Comparison of ENCODE assay signal across 11 mouse cellular contexts in genomic region chr15:82298764-82299561, GRCm38 (mm10). TPM values are rescaled to one million over a fixed set of nuclear protein-coding genes. Genes with fewer than 3 reads are reported as not detected.
DNase-seq lines count a peak whose midpoint lies in the region; ATAC-seq and TF ChIP-seq lines count a peak whose summit lies in the region.
"Had no signal": no experiment of that assay in that cellular context is flagged by ENCODE, and none has a peak within 500 bp of the region (broad histone marks: within the 10 kb centered on the region; RNA-seq: fewer than 3 reads in every experiment).

TSS of gene Wbp2nl (plus strand) at chr15:82298954.

- H3K27ac ChIP-seq in heart, embryonic 12.5 days (ENCODE audit: poor library complexity, severe bottlenecking) = no peak within 1 kb of the TSS
- no peak within 1 kb of the TSS for H3K27ac ChIP-seq in midbrain, embryonic 15.5 days
- no peak within 1 kb of the TSS for H3K27ac ChIP-seq in midbrain, embryonic 16.5 days (ENCODE audit: low read length)
- no peak within 1 kb of the TSS for H3K27ac ChIP-seq in liver, embryonic 13.5 days
- H3K27ac ChIP-seq in thymus, adult 2 months (ENCODE audit: control insufficient read depth, insufficient read depth, low read length) = no peak within 1 kb of the TSS

- H3K27me3 ChIP-seq in heart, embryonic 12.5 days (replicated peaks) = peaks cover 4% of the 10 kb centered on the region
- 0 out of 2 replicates have a peak, but pooled peaks cover 3% of the 10 kb centered on the region for H3K27me3 ChIP-seq in midbrain, embryonic 15.5 days (replicated peaks)
- H3K27me3 ChIP-seq in midbrain, embryonic 16.5 days (ENCODE audit: control insufficient read depth, insufficient read depth, low read depth, low read length) = no peaks in the 10 kb centered on the region
- H3K27me3 ChIP-seq in liver, embryonic 13.5 days = peaks cover 9% of the 10 kb centered on the region
- H3K27me3 ChIP-seq in thymus, adult 2 months (ENCODE audit: control insufficient read depth, insufficient read depth, low read length) = no peaks in the 10 kb centered on the region; the same call in 1 of the 2 replicates

- H3K4me3 ChIP-seq in heart, embryonic 12.5 days = no peak within 1 kb of the TSS
- H3K4me3 ChIP-seq in midbrain, embryonic 15.5 days = no peak within 1 kb of the TSS
- no peak within 1 kb of the TSS for H3K4me3 ChIP-seq in midbrain, embryonic 16.5 days (ENCODE audit: low read depth, low read length)
- no peak within 1 kb of the TSS for H3K4me3 ChIP-seq in liver, embryonic 13.5 days (replicated peaks)
- H3K4me3 ChIP-seq in thymus, adult 2 months (ENCODE audit: control insufficient read depth, insufficient read depth, low read length) = no peak within 1 kb of the TSS

- H3K36me3 ChIP-seq in heart, embryonic 12.5 days = no peaks in the 10 kb centered on the region
- no peaks in the 10 kb centered on the region for H3K36me3 ChIP-seq in midbrain, embryonic 15.5 days (replicated peaks)
- H3K36me3 ChIP-seq in midbrain, embryonic 16.5 days (ENCODE audit: control insufficient read depth, insufficient read depth, low read length) = no peaks in the 10 kb centered on the region
- H3K36me3 ChIP-seq in liver, embryonic 13.5 days = no peaks in the 10 kb centered on the region
- H3K36me3 ChIP-seq in thymus, adult 2 months (ENCODE audit: control insufficient read depth, insufficient read depth, low read length) = no peaks in the 10 kb centered on the region
- H3K36me3 ChIP-seq: G1E had no signal

- no peak for DNase-seq in heart, adult 9 months (ENCODE audit: low spot score in 2 of 2)
- DNase-seq in liver, embryonic 13.5 days = peak; percentile 13
- DNase-seq in testis, postnatal 14 days (ENCODE audit: low spot score) = peak; percentile 89
- no peak for DNase-seq in thymus, adult 2 months
- DNase-seq: gastrocnemius, postnatal 10 days; thymus, postnatal 36 days had no signal

- no peak within 1 kb of the TSS for H3K9ac ChIP-seq in heart, embryonic 12.5 days
- no peak within 1 kb of the TSS for H3K9ac ChIP-seq in midbrain, embryonic 15.5 days
- no peak within 1 kb of the TSS for H3K9ac ChIP-seq in midbrain, embryonic 16.5 days (ENCODE audit: low read depth, low read length)
- no peak within 1 kb of the TSS for H3K9ac ChIP-seq in liver, embryonic 13.5 days

- peak; percentile 69 for ATAC-seq in heart, embryonic 12.5 days (ENCODE audit: insufficient number of reproducible peaks, low FRiP score)
- no peak for ATAC-seq in midbrain, embryonic 15.5 days (replicated peaks)
- ATAC-seq in midbrain, embryonic 16.5 days = no peak
- no peak for ATAC-seq in liver, embryonic 13.5 days (ENCODE audit: low read depth)
- no peak for ATAC-seq in megakaryocyte-erythroid progenitor cell, adult 5-6 weeks (replicated peaks; ENCODE audit: low FRiP score, low TSS enrichment, poor library complexity, severe bottlenecking)

- WGBS in heart, embryonic 12.5 days = 45% methylated on average over 39 of the region's 39 CpGs
- WGBS in midbrain, embryonic 15.5 days = 66% methylated on average over 39 of the region's 39 CpGs
- WGBS in midbrain, embryonic 16.5 days = 67% methylated on average over 39 of the region's 39 CpGs
- WGBS in liver, embryonic 13.5 days (ENCODE audit: insufficient replicate concordance) = 45% methylated on average over 39 of the region's 39 CpGs
- WGBS in thymus, adult 2 months = 72% methylated on average over 39 of the region's 39 CpGs

- TF ChIP-seq POLR2A in thymus, adult 2 months (IDR thresholded peaks at IDR 0.05; ENCODE audit: control insufficient read depth, extremely low read depth, insufficient read depth, low read length, poor library complexity) = no peak

- H3K4me2 ChIP-seq in heart, embryonic 12.5 days = peak within 1 kb of the TSS; percentile 46
- 0 out of 2 replicates have a peak within 1 kb of the TSS, but pooled peaks have one; percentile 8 for H3K4me2 ChIP-seq in midbrain, embryonic 15.5 days
- no peak within 1 kb of the TSS for H3K4me2 ChIP-seq in midbrain, embryonic 16.5 days (ENCODE audit: low read length)
- peak within 1 kb of the TSS; percentile 35 for H3K4me2 ChIP-seq in liver, embryonic 13.5 days

- H3K9me3 ChIP-seq in heart, embryonic 12.5 days (replicated peaks) = no peaks in the 10 kb centered on the region
- no peaks in the 10 kb centered on the region for H3K9me3 ChIP-seq in midbrain, embryonic 15.5 days
- H3K9me3 ChIP-seq in midbrain, embryonic 16.5 days (replicated peaks; ENCODE audit: control insufficient read depth, low read length, poor library complexity, severe bottlenecking) = no peaks in the 10 kb centered on the region
- no peaks in the 10 kb centered on the region for H3K9me3 ChIP-seq in liver, embryonic 13.5 days (replicated peaks)
- H3K9me3 ChIP-seq: G1E had no signal

- H3K4me1 ChIP-seq in heart, embryonic 12.5 days (replicated peaks) = peaks cover 13% of the 10 kb centered on the region; the same call in 1 of the 2 replicates
- no peaks in the 10 kb centered on the region for H3K4me1 ChIP-seq in midbrain, embryonic 15.5 days
- peaks cover 3% of the 10 kb centered on the region; the same call in 1 of the 2 replicates for H3K4me1 ChIP-seq in midbrain, embryonic 16.5 days (ENCODE audit: control insufficient read depth, insufficient read depth, low read length)
- H3K4me1 ChIP-seq in liver, embryonic 13.5 days (replicated peaks) = peaks cover 23% of the 10 kb centered on the region
- H3K4me1 ChIP-seq in thymus, adult 2 months (replicated peaks; ENCODE audit: control insufficient read depth, insufficient read depth, low read length) = no peaks in the 10 kb centered on the region

- TF ChIP-seq CTCF in thymus, adult 2 months (IDR thresholded peaks at IDR 0.05; ENCODE audit: borderline replicate concordance, control insufficient read depth, extremely low read depth, insufficient read depth, low read length, poor library complexity) = no peak

RNA-seq across cellular contexts. Expression of gene Wbp2nl, which starts in this region (rescaled TPM):
- polyA plus RNA-seq in heart, embryonic 12.5 days (2016; fragmentation: Nextera tagmentation; extraction: Ambion mirVana) = 0.35 and 0.66 TPM in 2 replicates
- polyA plus RNA-seq in midbrain, embryonic 15.5 days (2015; fragmentation: Nextera tagmentation; extraction: Ambion mirVana) = not detected in 2 replicates
- 0.25 TPM in 1 of 2 replicates, not detected in the other for polyA plus RNA-seq in midbrain, embryonic 16.5 days (2015; fragmentation: Nextera tagmentation; extraction: Ambion mirVana)
- polyA plus RNA-seq in liver, embryonic 13.5 days (2015; fragmentation: Nextera tagmentation; extraction: Ambion mirVana) = 0.12 and 0.20 TPM in 2 replicates
- 0.11 and 0.14 TPM in 2 replicates for polyA plus RNA-seq in thymus, adult 2 months (2012; rRNA removed)
- total RNA-seq in megakaryocyte-erythroid progenitor cell, adult 5-6 weeks (2014; fragmentation: Nextera tagmentation) = 0.77 TPM in 1 of 2 replicates, not detected in the other
- not detected in 2 replicates for total RNA-seq in megakaryocyte-erythroid progenitor cell, adult 5-6 weeks (2017)
- total RNA-seq: gastrocnemius, postnatal 10 days had no signal
- polyA plus RNA-seq: G1E had no signal

Comparison
In these comparisons a context has a peak if more than half of its experiments do, and no peak if none do; other contexts are left out.
1. Peak in ATAC-seq and H3K4me2 ChIP-seq in heart, embryonic 12.5 days; RNA of the gene not detected or under 1 TPM.
2. Peak in DNase-seq and H3K4me2 ChIP-seq in liver, embryonic 13.5 days; RNA of the gene not detected or under 1 TPM.